Mouse (Mus musculus) adrenal gland, adult 18-20 months (tissue): ENCODE measurements around the gene Rapgef4. TPM values are rescaled to one million over a fixed set of nuclear protein-coding genes. Genes with fewer than 3 reads are reported as not detected.

Experiments used
- DNase-seq, 2 experiments: peaks; one replicate each; pipeline ENCODE4 v3.0.0; 2021 to 2022; ENCODE audit warnings: low spot score in 2 of 2
- total RNA-seq, 2 experiments: library from RNA; stranded (reverse); gene quantifications; 1 replicate in 1 of 2; 2 replicates in 1 of 2; pipeline ENCODE4 v1.2.3; 2021

The Rapgef4 gene
- total RNA-seq, 2 experiments from 2014 or later, result 43.3 to 279 TPM

- DNase-seq, result no peak
These were observed 242.4 kb downstream of the Rapgef4 start for GRCm38 (mm10) chr2:72223479-72223878.

- no peak for DNase-seq
These were observed 245.0 kb downstream of the Rapgef4 start for GRCm38 (mm10) chr2:72226006-72226405.

DNA sequence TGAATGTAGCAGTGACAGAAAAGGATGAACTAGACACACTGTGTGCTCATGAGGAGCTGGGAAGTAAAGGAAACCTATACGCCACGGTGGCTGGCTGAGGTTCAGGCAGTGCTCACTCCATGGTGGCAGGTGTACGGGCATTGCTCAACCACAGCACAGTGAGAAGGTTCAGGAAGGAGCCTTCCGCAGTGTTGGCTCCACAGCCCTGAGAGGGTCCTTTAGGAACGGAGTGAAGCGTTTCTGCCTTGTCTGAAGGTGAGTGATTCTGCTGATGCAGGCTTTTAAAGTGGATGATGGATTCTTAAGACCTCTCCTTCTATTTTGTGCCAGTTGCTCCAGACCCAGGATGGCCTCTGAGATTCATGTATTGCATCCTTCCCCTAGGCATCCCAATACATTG, 246.4 kb downstream of the Rapgef4 start:
- DNase-seq, result no peak

DNA sequence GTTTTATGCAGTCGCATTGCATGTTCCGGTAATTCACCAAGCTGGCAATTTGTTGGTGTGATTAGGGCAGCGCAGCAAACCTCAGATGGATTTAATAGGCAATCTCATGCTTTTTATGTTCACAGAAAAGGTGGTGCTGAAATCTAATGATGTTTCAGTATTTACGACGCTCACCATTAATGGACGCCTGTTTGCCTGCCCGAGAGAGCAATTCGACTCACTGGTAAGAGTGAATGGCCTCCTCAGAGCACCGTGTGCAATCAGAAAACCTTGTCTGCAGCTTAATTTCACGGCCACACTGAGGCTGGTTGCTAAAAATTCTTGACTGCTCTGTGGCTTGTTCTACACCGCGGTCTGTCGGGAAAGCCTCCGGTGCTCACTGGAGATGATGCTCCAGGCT, 247.8 kb downstream of the Rapgef4 start:
- DNase-seq, result no peak

DNA sequence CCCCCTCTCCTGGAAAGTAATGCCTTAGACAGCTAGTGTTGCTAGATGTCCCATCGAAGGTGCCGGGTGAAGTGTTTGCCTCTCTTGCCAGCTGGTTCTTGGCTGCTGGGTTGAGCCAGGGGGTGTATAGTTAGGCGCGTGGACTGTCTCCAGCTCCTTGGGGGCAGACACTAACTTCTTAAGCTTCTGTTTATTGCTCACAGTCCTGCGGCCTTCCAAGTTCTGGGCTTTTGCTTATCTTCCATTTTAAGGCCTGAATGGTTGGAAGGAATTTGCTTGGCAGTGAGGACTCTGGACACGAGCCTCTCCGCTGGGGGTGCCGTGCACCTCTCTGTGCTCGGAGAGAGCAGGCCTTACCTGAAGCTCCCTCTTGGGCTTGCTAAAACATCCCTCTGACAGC, 249.5 kb downstream of the Rapgef4 start:
- DNase-seq, result no peak

DNA sequence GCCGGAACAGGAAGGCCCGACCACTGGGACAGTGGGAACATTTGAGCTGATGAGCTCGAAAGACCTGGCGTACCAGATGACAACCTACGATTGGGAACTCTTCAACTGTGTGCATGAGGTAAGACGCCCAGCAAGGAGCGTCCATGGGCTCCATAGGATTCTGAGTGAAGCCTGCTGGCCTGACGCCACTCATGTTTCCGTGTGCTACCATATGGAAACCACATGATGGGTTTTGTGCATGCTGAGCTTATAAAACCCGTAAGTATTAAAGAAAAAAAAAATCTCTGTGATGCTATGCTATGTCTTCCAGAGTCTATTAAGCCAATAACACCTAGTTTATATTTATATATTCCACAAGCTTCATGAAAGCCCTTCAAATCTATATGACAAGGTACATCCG, 253.0 kb downstream of the Rapgef4 start:
- no peak for DNase-seq

DNA sequence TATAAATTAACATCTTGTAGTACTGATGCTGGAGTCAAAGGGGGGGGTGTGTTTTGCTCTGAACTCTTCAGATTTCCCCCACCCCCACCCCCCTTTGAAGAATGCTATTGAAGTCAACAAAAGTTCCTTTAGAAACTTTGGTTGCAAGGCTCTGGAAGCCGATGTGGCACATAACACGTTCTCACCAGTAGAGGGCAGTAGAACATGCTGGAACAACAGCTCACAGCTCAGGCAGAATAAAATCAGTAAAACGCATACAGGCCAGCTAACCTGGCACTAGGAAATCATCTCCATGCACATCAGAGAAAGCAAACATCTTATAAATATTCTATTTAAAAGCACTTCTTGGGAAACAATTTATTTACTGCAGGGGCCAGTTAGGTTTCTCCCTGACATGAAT, 253.9 kb downstream of the Rapgef4 start:
- DNase-seq, result peak; percentile 44 to 47

DNA sequence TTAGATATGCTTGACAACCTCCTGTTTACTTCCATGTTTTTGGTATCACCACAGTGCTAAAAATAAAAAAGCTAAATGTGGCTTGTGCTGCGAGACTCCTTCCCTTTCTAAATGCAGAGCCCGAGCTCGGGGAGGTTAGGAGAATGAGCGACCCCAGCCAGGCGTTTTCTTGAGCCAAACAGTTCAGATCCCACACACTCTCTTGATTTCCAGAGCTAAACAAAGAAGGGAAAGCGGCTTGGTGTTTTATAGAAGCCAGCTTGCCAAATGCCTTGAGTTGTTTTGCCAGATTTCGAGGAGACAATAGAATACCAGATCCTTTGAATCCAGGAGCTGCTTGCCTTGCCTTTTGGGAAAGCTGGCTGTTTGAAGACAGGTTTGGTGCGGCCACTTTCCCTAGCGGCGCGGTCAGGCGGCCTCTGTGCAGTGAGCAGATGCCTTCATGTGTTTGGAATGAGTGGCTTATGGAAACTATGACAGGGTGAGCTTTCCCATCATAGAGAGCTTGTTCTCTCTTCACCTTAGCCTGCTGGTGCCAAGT, 254.4 kb downstream of the Rapgef4 start:
- no peak for DNase-seq

DNA sequence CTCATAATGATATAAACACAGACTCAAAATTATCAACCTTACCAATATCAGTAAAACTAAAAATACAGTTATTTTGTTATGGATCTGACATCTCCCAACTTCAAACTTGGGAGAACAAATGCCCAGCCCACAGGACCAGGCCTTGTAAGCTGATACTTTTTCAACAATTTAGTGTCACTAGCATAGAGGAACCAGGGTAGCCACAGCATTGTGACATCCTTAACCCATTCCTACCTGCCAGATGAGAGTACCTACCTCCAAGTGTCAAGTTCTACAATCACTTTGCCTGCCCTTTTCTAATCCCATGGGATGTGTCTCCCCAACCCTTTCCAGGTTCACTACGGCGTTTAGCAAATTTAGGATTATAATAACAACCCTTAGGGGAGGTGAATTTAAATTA, 257.4 kb downstream of the Rapgef4 start:
- no peak for DNase-seq

GRCm38 (mm10) chr2:72238925-72239324, 257.9 kb downstream of the Rapgef4 start:
- DNase-seq, result no peak

DNA sequence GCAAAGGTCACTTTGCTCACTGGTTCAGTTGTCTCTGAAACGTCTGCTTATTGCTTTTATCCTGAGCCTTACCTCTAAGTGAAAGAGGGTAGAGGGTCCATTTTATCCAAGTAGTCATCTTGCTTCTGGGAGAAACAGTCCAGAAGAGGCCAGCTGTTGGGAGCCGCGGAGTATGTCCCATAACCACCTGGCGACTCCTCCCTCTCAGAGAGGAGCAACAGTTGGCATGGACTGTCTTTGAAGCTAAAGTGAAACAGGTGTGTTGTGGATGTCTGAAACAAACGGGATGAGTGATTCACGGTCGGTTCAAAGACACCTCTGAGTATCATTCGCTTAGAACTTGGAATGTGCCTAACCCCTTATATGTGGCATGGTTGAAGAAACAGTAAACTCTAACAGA, 258.4 kb downstream of the Rapgef4 start:
- no peak for DNase-seq

- DNase-seq, result no peak
These were observed 259.0 kb downstream of the Rapgef4 start for GRCm38 (mm10) chr2:72239993-72240392.

GRCm38 (mm10) chr2:72240691-72241090, 259.7 kb downstream of the Rapgef4 start:
- DNase-seq, result no peak

DNA sequence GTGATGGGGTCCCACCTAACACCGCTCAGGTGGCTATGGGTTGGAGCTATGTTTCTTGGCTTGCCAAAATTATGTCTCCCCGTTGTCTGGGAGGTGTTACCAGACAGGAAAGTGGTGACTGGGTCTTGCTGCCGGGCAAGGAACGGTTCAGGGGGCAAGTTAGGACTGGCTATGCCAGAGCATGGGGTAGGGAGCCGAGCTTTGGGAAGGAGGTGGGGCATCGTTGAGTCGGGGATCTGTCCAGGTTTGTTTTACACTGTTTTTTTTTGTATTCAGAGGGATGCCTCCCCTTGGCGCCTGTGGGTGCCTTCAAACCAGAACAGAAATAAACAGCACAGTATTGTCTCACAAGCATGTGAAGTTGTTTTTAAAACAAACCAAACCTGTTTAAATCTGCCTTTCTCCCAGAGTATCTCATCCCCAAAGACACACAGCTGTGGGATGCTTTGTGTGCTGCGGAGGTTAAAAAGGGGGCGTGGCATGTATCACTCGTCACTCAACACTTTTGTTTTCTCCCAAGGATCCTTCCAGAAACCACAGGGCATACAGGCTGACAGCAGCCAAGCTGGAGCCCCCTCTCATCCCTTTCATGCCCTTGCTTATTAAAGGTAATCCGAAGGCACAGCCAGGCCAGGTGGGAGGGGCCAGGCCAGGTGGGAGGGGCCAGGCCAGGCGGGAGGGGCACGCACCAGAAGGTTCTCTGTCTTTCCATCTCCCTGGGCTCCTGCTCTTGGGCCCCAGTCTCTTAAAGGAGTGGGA, 260.9 kb downstream of the Rapgef4 start:
- DNase-seq, result no peak

DNA sequence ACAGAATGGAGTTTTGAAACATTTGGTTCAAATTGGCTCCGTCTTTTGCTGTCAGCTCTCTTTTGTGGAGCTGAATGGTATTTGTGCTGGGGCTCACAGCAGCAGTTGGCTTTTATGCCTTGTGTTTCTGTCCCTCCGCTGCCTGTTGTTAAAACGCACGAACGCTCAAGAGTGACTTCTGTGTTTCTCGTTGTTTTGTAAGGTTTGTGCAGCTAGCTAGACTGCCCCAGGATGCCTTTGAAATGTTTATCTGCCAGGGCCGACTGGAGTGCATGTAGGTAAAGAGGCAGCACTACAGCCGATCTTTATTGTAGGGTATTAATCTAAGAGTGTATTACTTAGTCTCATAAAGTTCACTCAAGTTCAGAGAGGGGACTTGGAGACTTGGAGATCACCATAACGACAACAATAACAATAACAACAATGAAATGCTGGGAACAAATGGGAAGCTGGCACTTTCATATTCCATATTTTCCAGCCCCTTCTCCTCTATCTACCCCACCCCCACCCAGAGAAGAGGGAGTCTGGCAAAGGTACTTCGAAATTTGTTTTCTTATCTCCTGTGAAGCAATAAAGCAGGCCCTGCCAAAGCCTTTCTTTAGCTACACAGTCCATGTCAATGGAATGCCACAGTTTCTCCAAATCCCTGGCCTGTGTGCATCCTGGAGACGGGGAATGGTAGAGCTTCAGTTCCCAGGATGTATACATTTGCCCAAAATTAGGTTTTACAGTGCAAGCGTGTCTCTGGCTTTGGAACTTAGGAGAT, 262.1 kb downstream of the Rapgef4 start:
- DNase-seq, result no peak

- no peak for DNase-seq
These were observed 264.6 kb downstream of the Rapgef4 start for GRCm38 (mm10) chr2:72245631-72246030.

- DNase-seq, result no peak
These were observed 265.3 kb downstream of the Rapgef4 start for GRCm38 (mm10) chr2:72246376-72246775.

GRCm38 (mm10) chr2:72247819-72248218, 266.8 kb downstream of the Rapgef4 start:
- no peak for DNase-seq

DNA sequence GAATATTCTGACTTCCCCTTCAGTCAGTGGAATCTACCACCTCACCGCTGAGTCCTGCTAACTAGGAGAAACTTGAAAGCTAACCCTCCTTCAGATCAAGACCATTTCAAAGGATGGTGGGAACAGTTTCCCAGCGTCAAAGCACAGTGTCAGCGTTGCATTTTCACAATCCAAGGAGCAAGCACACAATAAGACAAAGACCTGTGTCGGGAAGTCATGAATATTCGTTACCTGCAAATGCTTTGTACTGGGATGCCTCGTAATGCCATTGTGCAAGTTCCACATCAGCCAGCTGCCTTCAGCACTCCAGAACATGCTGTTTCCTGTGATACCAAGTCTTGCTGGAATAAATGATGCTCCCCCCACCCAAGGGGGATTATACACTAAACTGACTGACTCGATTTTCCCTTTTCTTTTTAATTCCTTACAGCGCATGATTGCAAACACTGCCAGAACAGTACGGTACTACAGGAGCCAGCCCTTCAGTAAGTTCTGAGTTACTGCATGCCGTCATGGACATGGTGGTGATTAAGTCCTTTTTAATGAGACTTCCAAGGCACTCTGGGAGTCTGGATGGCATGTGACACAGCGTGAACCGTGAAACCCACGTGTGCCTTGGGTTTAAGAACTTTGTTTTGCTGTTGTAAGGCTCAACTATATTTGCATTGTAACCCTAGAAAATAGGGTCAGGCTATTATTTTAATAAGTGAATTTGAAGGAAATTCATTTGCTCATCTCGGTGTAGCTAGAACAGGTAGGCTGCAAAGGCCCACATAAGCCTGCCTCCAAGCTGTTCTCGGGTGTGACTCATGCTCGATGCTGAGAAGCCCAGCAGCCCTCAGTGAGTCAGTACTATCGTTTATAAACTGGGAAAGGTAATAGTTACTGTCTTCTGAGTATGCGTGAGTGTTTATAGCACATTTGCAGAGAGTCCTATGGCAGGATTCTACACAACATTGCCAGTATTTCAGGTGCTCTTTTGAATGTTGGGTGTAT, 271.8 kb downstream of the Rapgef4 start:
- DNase-seq, result no peak

- no peak for DNase-seq
These were observed 272.8 kb downstream of the Rapgef4 start for GRCm38 (mm10) chr2:72253882-72254281.
